Mouse (Mus musculus) hindbrain, embryonic 16.5 days (tissue): ENCODE measurements around the gene Mfap3l. TPM values are rescaled to one million over a fixed set of nuclear protein-coding genes. Genes with fewer than 3 reads are reported as not detected.
A peak's percentile ranks its signal among the peaks of the same experiment; 100 is the strongest.
"Not testable (repeated sequence)": the region's sequence is repeated elsewhere in the genome, so short reads cannot be mapped to it uniquely, and the experiment has no call there.

Experiments
- ATAC-seq: fragments of 200-750 bp; cut with Nextera tagmentation; 2 replicates; pipeline ENCODE4 v1.8.0; 2017; ENCODE audit warnings: moderate TSS enrichment, moderate library complexity
- H3K27ac ChIP-seq: fragments of 300-500 bp; sonication (generic); 2 replicates; pipeline ENCODE4 v1.5.1; 2014; ENCODE audit warnings: low read depth, mild to moderate bottlenecking, control low read depth, low read length, moderate library complexity
- H3K27me3 ChIP-seq: fragments of 300-500 bp; sonication (generic); replicated peaks from 2 replicates; pipeline ENCODE4 v1.6.1; 2014; ENCODE audit warnings: low read length; ENCODE audit not compliant: control insufficient read depth, insufficient read depth
- H3K36me3 ChIP-seq: fragments of 300-500 bp; sonication (generic); 2 replicates; pipeline ENCODE4 v1.6.1; 2014; ENCODE audit warnings: mild to moderate bottlenecking, low read length, moderate library complexity, mixed read lengths; ENCODE audit not compliant: control insufficient read depth, insufficient read depth
- H3K4me1 ChIP-seq: fragments of 300-500 bp; sonication (generic); 2 replicates; pipeline ENCODE4 v1.6.1; 2014; ENCODE audit warnings: low read depth, low read length; ENCODE audit not compliant: control insufficient read depth, insufficient read depth
- H3K4me2 ChIP-seq: fragments of 300-500 bp; sonication (generic); 2 replicates; pipeline ENCODE4 v1.6.1; 2014; ENCODE audit warnings: mild to moderate bottlenecking, low read length, control low read depth, moderate library complexity
- H3K4me3 ChIP-seq: fragments of 300-500 bp; sonication (generic); 2 replicates; pipeline ENCODE4 v1.5.1; 2014; ENCODE audit warnings: mild to moderate bottlenecking, low read length, control low read depth, moderate library complexity
- H3K9ac ChIP-seq: fragments of 300-500 bp; sonication (generic); 2 replicates; pipeline ENCODE4 v1.6.1; 2014; ENCODE audit warnings: low read depth, mild to moderate bottlenecking, control low read depth, low read length, moderate library complexity
- H3K9me3 ChIP-seq: fragments of 300-500 bp; sonication (generic); 2 replicates; pipeline ENCODE4 v1.6.1; 2014; ENCODE audit warnings: mild to moderate bottlenecking, low read length, moderate library complexity; ENCODE audit not compliant: control insufficient read depth
- WGBS: fragments of 180-500 bp; shearing (Covaris S2); extraction: QIAGEN DNeasy Blood & Tissue Kit; methylation state at CpG from one replicate; pipeline ENCODE4 v1.1.7; 2014; 5-methylcytosine and 5-hydroxymethylcytosine counted together
- polyA plus RNA-seq: library from polyadenylated mRNA; unstranded; fragments of >200 nt; fragmentation: Nextera tagmentation; extraction: Ambion mirVana; gene quantifications from 2 replicates; pipeline ENCODE4 v1.2.1, GENCODE M21; 2015

Mfap3l gene
- polyA plus RNA-seq, 1 experiment from 2014 or later, result 5.3 TPM

GRCm38 (mm10) chr8:60645164-60645563 lies 12.5 kb downstream of the Mfap3l start:
- ATAC-seq, result peak; percentile 61
- WGBS, result 72% methylated on average over 4 of the region's 4 CpGs
- no peaks in the 10 kb centered on the region for H3K36me3 ChIP-seq

GRCm38 (mm10) chr8:60645911-60646310 lies 13.3 kb downstream of the Mfap3l start:
- Histone ChIP-seq H3K4me1 (no peaks in the 10 kb centered on the region), H3K4me3 (no peak overlapping the region), H3K27ac (no peak overlapping the region), H3K4me2 (no peak overlapping the region), H3K9ac (no peak overlapping the region), H3K9me3 (no peaks in the 10 kb centered on the region), H3K36me3 (no peaks in the 10 kb centered on the region), H3K27me3 (no peaks in the 10 kb centered on the region)
- 91% methylated on average over 3 of the region's 3 CpGs for WGBS
- no peak for ATAC-seq

More at GRCm38 (mm10) chr8:60645164-60645563, 12.5 kb downstream of the Mfap3l start:
- no peaks in the 10 kb centered on the region for H3K27me3 ChIP-seq
- H3K4me3 ChIP-seq, result no peak overlapping the region
- no peak overlapping the region for H3K27ac ChIP-seq
- no peak overlapping the region for H3K9ac ChIP-seq
- no peaks in the 10 kb centered on the region for H3K9me3 ChIP-seq
- no peak overlapping the region for H3K4me2 ChIP-seq
- no peaks in the 10 kb centered on the region for H3K4me1 ChIP-seq

- no peak for ATAC-seq
- H3K27ac ChIP-seq, result no peak overlapping the region
- WGBS, result 89% methylated on average over 3 of the region's 3 CpGs
- H3K4me2 ChIP-seq, result no peak overlapping the region
- H3K9ac ChIP-seq, result no peak overlapping the region
- H3K27me3 ChIP-seq, result no peaks in the 10 kb centered on the region
- H3K9me3 ChIP-seq, result no peaks in the 10 kb centered on the region
- H3K4me3 ChIP-seq, result no peak overlapping the region
- H3K36me3 ChIP-seq, result no peaks in the 10 kb centered on the region
- H3K4me1 ChIP-seq, result no peaks in the 10 kb centered on the region
Observed at GRCm38 (mm10) chr8:60647291-60647690, 14.7 kb downstream of the Mfap3l start.

- no peaks in the 10 kb centered on the region for H3K36me3 ChIP-seq
- H3K9me3 ChIP-seq, result no peaks in the 10 kb centered on the region
- H3K9ac ChIP-seq, result no peak overlapping the region
- no peaks in the 10 kb centered on the region for H3K27me3 ChIP-seq
- no peak for ATAC-seq
- H3K4me3 ChIP-seq, result no peak overlapping the region
- H3K4me1 ChIP-seq, result no peaks in the 10 kb centered on the region
- no peak overlapping the region for H3K4me2 ChIP-seq
- WGBS, result 66% methylated on average over 1 of the region's 1 CpGs
- H3K27ac ChIP-seq, result no peak overlapping the region
Observed at GRCm38 (mm10) chr8:60649081-60649480, 16.5 kb downstream of the Mfap3l start.

- H3K4me1 ChIP-seq, result no peaks in the 10 kb centered on the region
- WGBS, result 91% methylated on average over 4 of the region's 4 CpGs
- H3K27ac ChIP-seq, result no peak overlapping the region
- H3K9me3 ChIP-seq, result no peaks in the 10 kb centered on the region
- ATAC-seq, result no peak
- no peak overlapping the region for H3K4me3 ChIP-seq
- H3K36me3 ChIP-seq, result no peaks in the 10 kb centered on the region
- no peak overlapping the region for H3K9ac ChIP-seq
- H3K27me3 ChIP-seq, result no peaks in the 10 kb centered on the region
- H3K4me2 ChIP-seq, result no peak overlapping the region
Observed at GRCm38 (mm10) chr8:60650119-60650518, 17.5 kb downstream of the Mfap3l start.

GRCm38 (mm10) chr8:60657425-60658113 lies 24.9 kb downstream of the Mfap3l start:
- Histone ChIP-seq H3K9ac (no peak overlapping the region), H3K4me3 (no peak overlapping the region), H3K9me3 (no peaks in the 10 kb centered on the region), H3K36me3 (no peaks in the 10 kb centered on the region), H3K4me1 (no peaks in the 10 kb centered on the region), H3K27ac (no peak overlapping the region), H3K27me3 (no peaks in the 10 kb centered on the region), H3K4me2 (no peak overlapping the region)
- WGBS, result 41% methylated on average over 6 of the region's 6 CpGs
- peak; percentile 73 for ATAC-seq

GRCm38 (mm10) chr8:60658114-60658500 lies 25.5 kb downstream of the Mfap3l start:
- ATAC-seq, result peak; percentile 28; the same call in 1 of the 2 replicates
- no peak overlapping the region for H3K9ac ChIP-seq
- no peaks in the 10 kb centered on the region for H3K36me3 ChIP-seq
- no peaks in the 10 kb centered on the region for H3K9me3 ChIP-seq
- no peak overlapping the region for H3K4me2 ChIP-seq
- no peaks in the 10 kb centered on the region for H3K4me1 ChIP-seq
- WGBS, result 65% methylated on average over 6 of the region's 6 CpGs
- no peak overlapping the region for H3K4me3 ChIP-seq
- no peaks in the 10 kb centered on the region for H3K27me3 ChIP-seq
- no peak overlapping the region for H3K27ac ChIP-seq

- ATAC-seq, H3K9ac ChIP-seq, H3K9me3 ChIP-seq, H3K27me3 ChIP-seq, H3K4me3 ChIP-seq, H3K4me1 ChIP-seq, H3K36me3 ChIP-seq, H3K4me2 ChIP-seq, H3K27ac ChIP-seq: not testable (repeated sequence)
- 52% methylated on average over 2 of the region's 2 CpGs for WGBS
Observed at GRCm38 (mm10) chr8:60658686-60659085, 26.1 kb downstream of the Mfap3l start.

- no peak overlapping the region for H3K4me3 ChIP-seq
- no peaks in the 10 kb centered on the region for H3K27me3 ChIP-seq
- H3K9ac ChIP-seq, result no peak overlapping the region
- no peak overlapping the region for H3K4me2 ChIP-seq
- 70% methylated on average over 8 of the region's 8 CpGs for WGBS
- no peaks in the 10 kb centered on the region for H3K9me3 ChIP-seq
- ATAC-seq, result 0 out of 2 replicates have a peak, but pooled peaks have one; percentile 22
- H3K27ac ChIP-seq, result no peak overlapping the region
- H3K4me1 ChIP-seq, result no peaks in the 10 kb centered on the region
- no peaks in the 10 kb centered on the region for H3K36me3 ChIP-seq
Observed at GRCm38 (mm10) chr8:60659721-60660120, 27.1 kb downstream of the Mfap3l start.
